Mouse (Mus musculus): Measurements from ENCODE around the gene Olfr1036. TPM values are rescaled to one million over a fixed set of nuclear protein-coding genes. Genes with fewer than 3 reads are reported as not detected.
"Not testable (repeated sequence)": the region's sequence is repeated elsewhere in the genome, so short reads cannot be mapped to it uniquely, and the experiment has no call there.

The Olfr1036 gene
- not detected for total RNA-seq (2021)
- long read RNA-seq, experiment 1: 0 reads
- long read RNA-seq, experiment 2: 0 reads

DNA sequence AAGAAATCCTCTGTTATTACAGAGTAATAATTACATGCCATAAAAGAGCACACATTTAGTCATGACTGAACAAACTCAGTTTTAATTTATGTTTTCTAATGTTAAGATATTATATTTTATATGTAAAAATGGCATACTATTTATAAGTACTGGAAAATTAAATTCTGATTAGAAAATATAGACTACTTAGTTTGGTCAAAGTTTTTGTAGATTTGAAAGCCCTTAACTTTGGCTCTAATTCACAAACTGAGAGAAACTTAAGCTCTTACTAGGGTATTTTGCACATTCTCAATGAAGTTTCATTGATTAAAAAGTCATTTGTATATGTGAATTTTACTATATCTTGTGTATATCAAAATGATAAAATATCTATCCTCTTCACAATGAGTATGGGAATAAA is at the start of gene Olfr1036:
Gene Olfr1036 (plus strand): TSS at position 301 of the 400 bp plus-strand sequence.
- not testable (repeated sequence) for DNase-seq (ENCODE audit: low spot score in 2 of 2)

DNA sequence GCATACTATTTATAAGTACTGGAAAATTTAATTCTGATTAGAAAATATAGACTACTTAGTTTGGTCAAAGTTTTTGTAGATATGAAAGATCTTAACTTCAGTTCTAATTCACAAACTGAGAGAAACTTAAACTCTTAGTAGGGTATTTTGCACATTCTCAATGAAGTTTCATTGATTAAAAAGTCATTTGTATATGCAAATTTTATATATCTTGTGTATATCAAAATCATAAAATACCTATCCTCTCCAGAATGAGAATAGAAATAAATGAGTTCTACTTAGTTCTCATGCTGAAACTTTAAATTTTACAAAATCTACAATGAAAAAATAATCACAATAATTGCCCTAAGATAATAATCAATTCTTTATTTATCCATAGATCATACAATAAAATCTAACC is 28.2 kb upstream of the Olfr1036 start, which contains the start of gene Olfr1034:
Gene Olfr1034 (plus strand): TSS at position 301 of the 400 bp plus-strand sequence.
- DNase-seq (ENCODE audit: low spot score in 2 of 2): no peak

GRCm38 (mm10) chr2:86050777-86051176 is 23.0 kb upstream of the Olfr1036 start:
- DNase-seq (ENCODE audit: low spot score in 2 of 2): not testable (repeated sequence)

GRCm38 (mm10) chr2:86063766-86064165 is 10.0 kb upstream of the Olfr1036 start:
- not testable (repeated sequence) for DNase-seq (ENCODE audit: low spot score in 2 of 2)

DNA sequence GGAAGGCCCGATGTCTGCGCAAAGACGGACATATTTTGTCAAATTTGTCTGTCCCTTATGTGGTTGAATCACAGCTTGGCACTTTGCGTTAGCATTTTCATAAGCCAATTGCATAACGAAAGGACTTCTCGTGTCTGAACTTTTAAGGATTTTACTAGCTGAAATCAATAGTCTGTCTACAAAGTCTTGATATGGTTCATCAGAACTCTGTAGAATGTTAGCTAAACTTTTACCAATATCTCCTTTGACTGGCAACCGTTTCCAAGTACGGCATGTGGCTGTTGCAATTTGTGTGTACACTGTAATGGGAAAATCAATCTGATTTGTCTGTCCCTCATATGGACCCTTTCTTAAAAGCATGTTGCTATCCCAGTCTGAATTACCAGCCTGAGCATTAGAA is 3.6 kb upstream of the Olfr1036 start:
- no peak for DNase-seq (ENCODE audit: low spot score in 2 of 2)

DNA sequence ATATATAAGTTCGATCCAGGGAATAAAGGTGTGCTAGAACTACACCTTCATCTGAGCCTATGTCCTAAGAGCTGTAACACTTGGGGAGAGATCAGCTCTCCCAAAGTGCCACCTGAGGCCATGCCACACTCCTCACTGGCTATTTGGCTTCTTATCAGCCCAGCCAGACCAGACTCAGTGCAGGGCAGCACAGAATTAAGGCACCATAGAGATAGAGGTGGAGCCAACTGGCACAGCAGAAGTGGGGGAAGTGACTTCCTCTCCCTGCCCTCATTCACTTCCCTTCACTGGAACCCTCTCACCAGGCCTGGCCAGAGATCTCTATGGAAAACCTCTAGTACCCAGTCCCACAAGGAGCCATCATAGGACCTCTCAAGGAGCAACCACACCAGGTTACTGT is 6.7 kb downstream of the Olfr1036 start:
- not testable (repeated sequence) for DNase-seq (ENCODE audit: low spot score in 2 of 2)

- DNase-seq (ENCODE audit: low spot score in 2 of 2): no peak
Measured at GRCm38 (mm10) chr2:86087285-86087684, 13.5 kb downstream of the Olfr1036 start, which contains the start of gene Olfr1037. TSS of gene Olfr1037 (minus strand) at chr2:86087385.

Other genes starting within 250 kb of the Olfr1036 start
- not detected for gene Olfr1019, start 228.5 kb upstream of the Olfr1036 start, total RNA-seq (2021)
- not detected for gene Olfr1020, start 227.0 kb upstream of the Olfr1036 start, total RNA-seq (2021)
- not detected for gene Olfr1022, start 205.4 kb upstream of the Olfr1036 start, total RNA-seq (2021)
- gene Olfr1023, start 188.4 kb upstream of the Olfr1036 start, total RNA-seq (2021): not detected
- not detected for gene Olfr1024, start 168.9 kb upstream of the Olfr1036 start, total RNA-seq (2021)
- gene Olfr1025-ps1, start 158.8 kb upstream of the Olfr1036 start, total RNA-seq (2021): not detected
- gene Olfr1026, start 152.4 kb upstream of the Olfr1036 start, total RNA-seq (2021): not detected
- gene Olfr1028, start 123.6 kb upstream of the Olfr1036 start, total RNA-seq (2021): not detected
- not detected for gene Olfr1029, start 100.1 kb upstream of the Olfr1036 start, total RNA-seq (2021)
- gene Olfr1030, start 94.7 kb upstream of the Olfr1036 start, total RNA-seq (2021): not detected
- gene Olfr1031, start 83.7 kb upstream of the Olfr1036 start, total RNA-seq (2021): not detected
- gene Olfr1032, start 68.5 kb upstream of the Olfr1036 start, total RNA-seq (2021): not detected
- not detected for gene Olfr1033, start 53.4 kb upstream of the Olfr1036 start, total RNA-seq (2021)
- gene Olfr1034, start 28.1 kb upstream of the Olfr1036 start, total RNA-seq (2021): not detected
- not detected for gene Olfr1037, start 13.4 kb downstream of the Olfr1036 start, total RNA-seq (2021)
- not detected for gene Olfr1039, start 61.9 kb downstream of the Olfr1036 start, total RNA-seq (2021)
- not detected for gene Olfr1040, start 72.7 kb downstream of the Olfr1036 start, total RNA-seq (2021)
- not detected for gene Olfr1042, start 87.8 kb downstream of the Olfr1036 start, total RNA-seq (2021)
- not detected for gene Olfr1043, start 93.5 kb downstream of the Olfr1036 start, total RNA-seq (2021)
- not detected for gene Olfr1044, start 103.8 kb downstream of the Olfr1036 start, total RNA-seq (2021)
- not detected for gene Olfr52, start 111.7 kb downstream of the Olfr1036 start, total RNA-seq (2021)
- gene Olfr1045, start 129.0 kb downstream of the Olfr1036 start, total RNA-seq (2021): not detected
- gene Olfr1046, start 145.3 kb downstream of the Olfr1036 start, total RNA-seq (2021): not detected
- not detected for gene Olfr1047, start 157.4 kb downstream of the Olfr1036 start, total RNA-seq (2021)
- not detected for gene Olfr1048, start 166.3 kb downstream of the Olfr1036 start, total RNA-seq (2021)
- not detected for gene Olfr1049, start 184.3 kb downstream of the Olfr1036 start, total RNA-seq (2021)
- gene Olfr1051, start 205.1 kb downstream of the Olfr1036 start, total RNA-seq (2021): not detected
- not detected for gene Olfr1052, start 218.5 kb downstream of the Olfr1036 start, total RNA-seq (2021)
- not detected for gene Olfr1053, start 241.3 kb downstream of the Olfr1036 start, total RNA-seq (2021)

Measured in left cerebral cortex, adult 18-20 months (tissue).